Mouse (Mus musculus) heart, postnatal 0 days (tissue): ENCODE results near the gene Nav2.

Experiments
- CTCF ChIP-seq: IDR thresholded peaks from 2 replicates; pipeline ENCODE4 v1.5.1; 2016; ENCODE audit warnings: antibody characterized with exemption, control low read depth, low read depth
- EP300 ChIP-seq: IDR thresholded peaks from 2 replicates; pipeline ENCODE4 v1.6.1; 2016; ENCODE audit warnings: antibody characterized with exemption, low read depth

DNA sequence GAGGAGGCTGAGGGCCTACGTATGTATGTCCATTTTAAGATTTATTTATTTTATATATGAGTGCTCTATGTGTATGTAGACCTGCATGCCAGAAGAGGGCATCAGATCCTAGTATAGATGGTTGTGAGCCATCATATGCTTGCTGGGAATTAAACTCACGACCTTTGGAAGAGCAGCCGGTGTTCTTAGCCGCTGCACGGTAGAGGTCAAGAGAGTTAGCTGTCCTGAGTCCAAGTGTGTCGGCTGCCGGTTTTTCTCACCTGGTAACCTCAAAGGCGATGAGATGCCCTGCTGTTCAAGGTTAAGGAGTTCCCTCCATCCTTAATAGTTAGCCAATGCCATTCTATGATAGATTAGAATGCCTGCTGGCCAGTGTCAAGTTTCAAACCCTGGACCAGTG lies 594.9 kb downstream of the Nav2 start:
- TF ChIP-seq EP300 (no peak), CTCF (no peak)
